Mouse (Mus musculus) frontal cortex, postnatal 10 days (tissue): Measurements from ENCODE around the gene Rimbp3.
"Not testable (repeated sequence)": the region's sequence is repeated elsewhere in the genome, so short reads cannot be mapped to it uniquely, and the experiment has no call there.

Source experiments
- DNase-seq, 2 experiments: peaks; one replicate each; pipeline ENCODE4 v3.0.0; 2022; ENCODE audit warnings: low spot score in 2 of 2, mixed read lengths in 1 of 2

Rimbp3 gene

DNA sequence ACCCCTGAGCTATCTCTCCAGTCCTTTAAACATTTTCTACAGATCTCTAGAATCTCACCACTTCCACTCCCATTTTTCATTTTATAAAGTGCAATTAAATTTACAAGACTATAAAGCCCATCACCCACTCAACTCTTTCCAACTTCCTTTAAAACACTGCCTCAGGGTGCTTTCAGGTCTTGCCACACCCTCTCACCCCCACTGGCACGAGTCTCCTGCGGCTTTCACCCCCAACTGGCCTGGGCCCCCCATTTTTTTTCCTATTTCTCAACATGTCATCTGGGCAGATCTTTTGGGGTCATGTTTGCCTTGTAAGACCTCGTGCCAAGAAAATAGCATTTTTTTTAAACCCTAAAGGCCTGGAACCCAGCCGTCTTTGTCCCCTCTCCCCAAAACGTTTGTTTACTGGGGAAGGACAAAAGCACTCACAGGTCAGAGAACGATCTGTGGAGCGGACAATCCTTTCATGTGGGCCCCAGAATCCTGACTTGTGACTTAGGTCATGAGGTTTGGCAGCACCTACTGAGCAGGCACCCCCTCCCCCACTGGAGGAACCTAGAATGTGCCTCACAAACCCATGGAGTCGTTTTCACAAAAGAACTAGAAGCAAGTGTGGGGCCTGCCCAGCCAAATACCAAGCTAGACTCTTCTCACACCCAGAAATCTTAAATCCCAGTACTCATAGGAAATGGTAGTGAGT, 8.7 kb downstream of the Rimbp3 start:
- DNase-seq = no peak

DNA sequence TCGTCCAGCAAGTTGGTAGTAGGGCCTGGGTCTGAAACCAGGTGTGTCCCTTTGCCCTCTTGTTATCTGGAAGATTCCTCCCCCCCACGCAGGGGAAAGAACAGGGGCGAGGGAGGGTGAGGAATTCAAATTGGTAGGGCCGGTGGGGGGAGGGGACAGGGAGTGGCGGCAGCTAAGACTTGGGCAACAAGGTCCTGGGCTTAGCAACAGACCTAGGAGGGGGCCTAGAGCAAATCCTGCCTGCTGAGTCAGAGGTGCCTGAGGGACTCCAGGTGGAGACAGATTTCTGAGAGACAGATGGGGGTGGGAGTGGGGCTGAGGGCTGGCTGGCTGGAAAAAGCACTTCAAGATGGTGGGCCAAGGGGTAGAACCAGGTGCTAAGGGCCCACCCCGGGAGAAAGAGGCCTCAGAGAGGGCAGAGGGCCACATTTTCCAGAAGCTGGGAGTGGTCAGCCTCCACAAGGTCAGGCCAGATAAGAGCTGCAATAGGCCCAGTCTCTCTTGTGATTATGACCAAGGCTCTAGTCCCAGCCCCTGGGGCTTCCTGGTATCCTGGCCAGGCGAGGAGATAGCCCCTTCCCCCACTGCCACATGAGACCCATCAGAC, 11.8 kb downstream of the Rimbp3 start:
- DNase-seq = no peak

- DNase-seq = peak; percentile 68 to 94
Observed at GRCm38 (mm10) chr16:17222197-17222596, 13.8 kb downstream of the Rimbp3 start.

DNA sequence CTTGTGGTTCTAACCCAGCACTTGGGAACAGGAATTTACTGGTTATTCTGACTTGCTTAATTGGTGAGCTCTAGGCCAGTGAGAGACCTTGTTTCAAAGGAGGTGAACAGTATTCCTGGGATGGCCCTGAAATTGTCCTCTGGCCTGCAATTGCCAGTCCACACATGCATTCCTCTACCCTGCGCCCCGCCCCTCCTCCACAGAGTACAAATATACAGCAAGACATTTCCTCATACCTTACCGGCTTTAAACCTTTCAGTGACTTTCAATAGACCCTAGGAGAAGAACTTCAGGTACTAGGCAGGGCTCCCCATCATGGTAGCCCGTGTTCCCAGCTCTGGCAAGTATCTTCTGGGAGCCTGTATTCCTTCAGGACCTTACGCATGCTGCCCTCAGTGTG, 17.2 kb downstream of the Rimbp3 start:
- no peak for DNase-seq

DNA sequence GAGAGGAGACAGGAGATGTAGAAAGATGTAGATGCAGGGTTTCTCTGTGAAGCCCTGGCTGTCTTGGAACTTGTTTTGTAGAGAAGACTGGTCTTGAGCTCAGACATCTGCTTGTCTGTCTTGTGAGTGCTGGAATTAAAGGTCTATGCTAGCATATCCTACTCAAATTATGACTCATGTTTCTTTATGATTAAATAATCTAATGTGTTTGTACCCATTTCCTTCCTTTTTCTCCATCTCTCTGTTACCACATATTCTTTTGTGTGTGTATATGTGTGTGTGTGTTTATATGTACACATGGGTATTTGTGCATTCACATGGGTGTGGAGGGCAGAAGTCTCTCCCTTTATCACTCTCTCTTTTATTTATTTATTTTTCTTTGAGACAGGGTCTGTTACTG, 18.1 kb downstream of the Rimbp3 start:
- no peak for DNase-seq

DNA sequence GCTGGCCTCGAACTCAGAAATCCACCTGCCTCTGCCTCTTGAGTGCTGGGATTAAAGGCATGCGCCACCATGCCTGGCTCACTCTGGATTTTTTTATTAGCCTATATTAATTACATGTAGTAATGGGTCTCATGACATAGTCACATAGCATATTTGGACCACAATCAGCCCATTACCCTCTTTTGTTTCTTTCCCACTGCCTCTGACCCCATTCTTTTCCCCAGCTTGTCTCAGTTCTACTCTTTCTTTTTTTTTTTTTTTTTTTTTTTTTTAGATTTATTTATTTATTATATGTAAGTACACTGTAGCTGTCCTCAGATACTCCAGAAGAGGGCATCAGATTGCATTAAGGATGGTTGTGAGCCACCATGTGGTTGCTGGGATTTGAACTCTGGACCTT, 23.1 kb downstream of the Rimbp3 start:
- not testable (repeated sequence) for DNase-seq

DNA sequence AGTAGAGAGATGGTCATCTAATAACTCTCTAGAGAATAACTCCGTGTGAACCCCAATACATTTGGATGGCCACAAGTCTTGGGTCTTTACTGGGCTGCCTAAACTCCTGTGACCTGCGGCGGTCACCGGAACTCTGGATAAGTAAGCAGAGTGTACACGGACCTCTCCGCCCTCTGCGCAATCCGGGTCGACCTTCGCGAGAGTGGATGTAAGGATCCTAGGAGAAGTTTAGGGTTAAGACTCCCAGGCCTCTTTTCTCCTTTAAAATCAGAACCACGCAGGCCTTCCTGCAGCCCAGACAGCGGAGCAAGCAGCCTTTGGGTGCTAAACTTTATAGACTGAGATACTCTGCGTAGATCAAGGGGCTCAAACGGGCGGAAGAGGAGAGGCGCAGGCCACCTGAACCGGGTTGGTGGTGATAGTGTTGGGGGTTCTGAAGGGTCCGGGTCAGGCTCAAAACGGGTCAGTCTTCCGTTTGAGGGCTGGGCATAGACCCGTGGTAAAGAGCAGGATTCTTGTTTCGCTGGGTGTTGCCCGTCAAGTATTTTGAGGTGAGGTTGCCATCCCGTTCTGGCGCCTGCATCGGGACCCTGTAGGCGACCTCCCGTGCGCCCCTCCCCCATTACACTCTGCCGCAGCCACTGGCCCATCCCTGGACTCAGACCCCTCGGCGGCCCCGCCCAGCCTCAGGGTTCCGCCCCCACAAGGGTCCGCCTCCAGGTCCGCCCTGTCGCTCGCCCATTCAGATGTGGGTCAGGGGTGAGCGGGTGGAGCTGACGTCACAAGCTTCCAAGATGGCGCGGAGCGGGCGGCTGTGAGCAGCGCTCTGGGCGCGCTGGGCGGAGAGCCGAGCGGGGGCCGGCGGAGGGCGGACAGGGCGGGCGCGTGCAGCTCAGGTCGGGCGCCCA, 24.6 kb downstream of the Rimbp3 start, which contains the start of gene Hic2:
Gene Hic2, plus strand, starts transcription at position 779 of the 908 bp plus-strand sequence.
- DNase-seq = peak; percentile 89 to 91

GRCm38 (mm10) chr16:17233702-17234498, 25.5 kb downstream of the Rimbp3 start:
- peak in 1 of 2 experiments; percentile 51 for DNase-seq

- DNase-seq = no peak
Observed at GRCm38 (mm10) chr16:17234499-17234895, 26.1 kb downstream of the Rimbp3 start.

DNA sequence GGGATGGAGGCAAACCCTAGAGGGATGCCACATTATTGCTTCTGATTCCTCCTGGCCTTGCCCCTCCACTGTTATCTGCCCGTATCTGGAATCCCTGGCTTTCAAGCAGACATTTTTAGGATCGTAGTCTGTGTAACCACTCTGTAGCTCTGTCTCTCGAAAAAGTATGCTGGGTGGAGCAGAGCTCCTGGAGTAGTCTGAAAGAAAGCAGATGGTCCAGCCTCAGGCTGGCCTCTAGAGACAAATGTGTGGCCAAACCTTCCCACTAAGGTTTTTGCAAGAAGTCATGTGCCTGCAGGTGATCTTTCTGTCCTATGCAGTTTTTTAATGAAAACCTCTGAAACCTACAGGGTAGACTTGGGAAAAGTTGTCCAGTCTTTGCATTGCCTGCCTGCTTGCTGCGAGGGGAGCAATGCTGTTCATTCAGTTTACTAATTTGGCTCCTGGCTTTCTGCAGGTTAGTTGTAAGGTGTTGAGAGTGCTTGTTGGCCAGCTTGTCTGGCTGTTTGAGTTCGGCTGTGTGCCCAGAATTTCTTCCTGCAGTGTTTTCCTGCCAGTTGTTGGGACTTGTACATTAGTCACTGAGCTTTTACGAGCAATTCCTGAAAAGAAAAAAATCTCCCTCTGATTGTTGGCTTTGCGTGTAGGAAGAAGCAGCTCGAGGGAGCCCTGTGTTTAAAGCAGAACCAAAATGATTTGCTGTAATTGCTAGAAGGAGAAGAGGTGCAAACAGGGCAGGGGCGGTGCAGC, 26.7 kb downstream of the Rimbp3 start:
- DNase-seq = no peak

DNA sequence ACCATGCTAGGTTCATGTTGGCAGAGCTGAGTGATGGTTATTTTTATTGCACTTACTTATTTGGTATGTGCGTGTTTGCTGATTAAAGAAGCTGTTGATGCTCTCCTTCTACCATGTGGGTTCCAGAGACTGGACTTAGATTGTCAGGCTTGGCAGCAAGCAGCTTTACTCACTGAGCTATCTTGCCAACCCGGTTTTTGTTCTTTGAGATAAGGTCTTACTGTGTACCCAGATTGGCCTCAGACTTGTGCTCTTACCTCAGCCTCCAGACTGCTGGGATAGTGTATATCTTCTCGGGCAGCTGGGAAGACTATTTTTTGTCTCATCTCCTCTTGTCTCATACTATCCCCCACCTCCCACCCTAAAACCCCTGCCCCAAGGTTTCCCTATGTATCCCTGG, 29.2 kb downstream of the Rimbp3 start:
- no peak for DNase-seq

- no peak for DNase-seq
Observed at GRCm38 (mm10) chr16:17239409-17239808, 31.0 kb downstream of the Rimbp3 start.

GRCm38 (mm10) chr16:17243731-17244130, 35.3 kb downstream of the Rimbp3 start:
- no peak for DNase-seq

DNA sequence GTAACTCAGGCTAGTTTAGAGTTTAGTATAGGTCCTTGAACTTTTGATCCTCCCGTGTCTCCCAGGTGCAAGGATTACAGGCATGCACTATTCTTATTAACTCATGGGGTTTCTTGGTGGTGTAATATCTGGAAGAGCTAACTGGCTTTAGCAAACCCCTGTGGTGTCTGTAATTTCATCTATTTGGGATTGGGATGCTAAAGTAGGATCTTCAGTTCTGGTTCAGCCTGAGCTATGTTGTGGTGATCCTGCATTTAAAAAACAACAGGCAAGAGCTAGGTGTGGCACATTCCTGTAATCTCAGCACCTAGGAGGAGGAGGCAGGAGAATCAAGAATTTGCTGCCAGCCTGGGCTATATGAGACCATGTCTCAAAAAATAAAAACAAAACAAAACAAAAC, 36.6 kb downstream of the Rimbp3 start:
- DNase-seq = no peak

DNA sequence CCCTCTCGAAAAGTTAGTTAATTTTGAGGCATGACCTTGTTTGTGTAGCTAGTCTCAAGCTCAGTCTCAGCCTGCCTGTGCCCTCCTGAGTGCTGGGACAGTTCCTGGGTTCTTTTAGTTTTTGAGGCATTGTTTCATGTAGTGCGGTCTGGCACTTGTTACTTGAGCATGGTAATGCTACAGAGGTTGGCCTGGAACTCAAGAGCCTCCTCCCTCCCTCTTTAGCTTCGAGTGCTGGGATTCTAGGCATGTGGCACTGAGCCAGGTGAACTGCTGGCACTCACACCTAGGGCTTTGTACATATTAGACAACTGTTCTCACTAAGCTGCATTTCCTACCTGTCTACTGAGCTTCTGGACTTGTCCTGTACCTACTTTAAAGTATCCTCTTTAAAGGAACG, 39.3 kb downstream of the Rimbp3 start:
- DNase-seq = no peak

DNA sequence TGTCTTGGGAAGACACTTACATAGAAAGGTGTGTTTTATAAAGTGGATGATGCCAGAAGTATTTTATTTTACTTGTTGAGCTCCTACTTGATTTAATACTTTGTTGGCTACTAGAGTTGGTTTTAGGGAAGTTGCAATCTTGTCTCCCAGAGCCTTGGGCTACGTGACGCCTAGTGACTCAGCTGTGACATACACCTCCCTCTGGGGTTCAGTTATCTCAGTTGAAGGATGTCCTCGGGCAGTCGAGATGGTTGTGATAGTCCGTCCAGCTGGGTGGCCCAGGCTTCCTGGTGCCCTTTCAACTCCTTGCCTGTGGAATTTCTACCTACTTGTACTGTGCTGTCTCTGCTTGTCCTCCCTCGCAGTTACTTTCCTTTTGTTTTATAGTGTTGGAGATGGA, 40.7 kb downstream of the Rimbp3 start:
- DNase-seq = no peak

DNA sequence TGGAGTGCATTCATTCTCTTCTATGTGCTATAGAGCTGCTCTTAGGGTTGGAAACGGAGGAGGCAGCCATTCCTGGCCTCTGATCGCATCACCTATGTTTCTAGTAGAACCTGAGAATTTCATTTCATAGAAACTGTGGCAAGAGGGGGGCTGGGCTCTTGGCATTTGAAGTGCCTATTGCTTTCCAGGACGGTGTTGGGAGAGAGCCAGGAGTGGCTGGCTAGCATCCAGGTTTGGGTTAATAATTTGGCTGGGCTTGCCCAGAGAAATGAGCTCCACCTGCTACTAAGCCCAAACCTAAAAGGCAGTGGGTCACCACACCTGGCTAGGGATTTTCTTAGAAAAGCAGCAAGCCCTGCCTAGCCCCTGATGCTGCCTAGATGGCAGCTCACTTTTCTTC, 43.1 kb downstream of the Rimbp3 start:
- DNase-seq = no peak

GRCm38 (mm10) chr16:17252086-17252726, 43.8 kb downstream of the Rimbp3 start:
- DNase-seq = no peak

DNA sequence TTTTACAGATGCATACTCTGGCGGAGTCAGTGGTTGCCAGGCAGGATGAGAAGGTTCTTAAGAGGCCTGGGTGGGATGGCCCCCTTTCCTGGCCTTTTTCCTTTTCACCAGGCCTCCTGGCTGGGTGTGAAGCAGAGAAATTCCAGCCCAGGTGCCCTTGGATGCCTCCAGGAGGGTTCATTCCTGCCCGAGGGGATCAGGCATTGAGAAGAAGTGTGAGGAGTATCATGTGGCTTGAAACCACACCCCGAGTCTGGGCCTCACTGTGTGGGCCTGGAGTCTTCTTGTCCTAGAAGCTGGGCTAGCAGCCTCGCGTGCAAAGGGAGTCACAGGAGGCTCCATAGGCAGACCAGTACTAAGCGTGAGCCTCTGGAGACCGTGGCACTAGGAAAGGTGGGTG, 44.4 kb downstream of the Rimbp3 start:
- DNase-seq = no peak

GRCm38 (mm10) chr16:17254005-17254597, 45.7 kb downstream of the Rimbp3 start:
- no peak for DNase-seq
